Mouse (Mus musculus) spleen, adult 2 months (tissue): Measurements from ENCODE around the gene Lrmda.

Source experiments
- CTCF ChIP-seq: fragments of 200-500 bp; IDR thresholded peaks from 2 replicates; pipeline ENCODE4 v1.5.1; 2011; ENCODE audit warnings: mild to moderate bottlenecking, inconsistent platforms; ENCODE audit not compliant: insufficient read depth, insufficient read length, insufficient replicate concordance; ENCODE audit errors: extremely low read depth
- POLR2A ChIP-seq: fragments of 200-500 bp; IDR thresholded peaks from 2 replicates; pipeline ENCODE4 v1.6.1; 2011; ENCODE audit warnings: low read depth, low read length, inconsistent platforms

DNA sequence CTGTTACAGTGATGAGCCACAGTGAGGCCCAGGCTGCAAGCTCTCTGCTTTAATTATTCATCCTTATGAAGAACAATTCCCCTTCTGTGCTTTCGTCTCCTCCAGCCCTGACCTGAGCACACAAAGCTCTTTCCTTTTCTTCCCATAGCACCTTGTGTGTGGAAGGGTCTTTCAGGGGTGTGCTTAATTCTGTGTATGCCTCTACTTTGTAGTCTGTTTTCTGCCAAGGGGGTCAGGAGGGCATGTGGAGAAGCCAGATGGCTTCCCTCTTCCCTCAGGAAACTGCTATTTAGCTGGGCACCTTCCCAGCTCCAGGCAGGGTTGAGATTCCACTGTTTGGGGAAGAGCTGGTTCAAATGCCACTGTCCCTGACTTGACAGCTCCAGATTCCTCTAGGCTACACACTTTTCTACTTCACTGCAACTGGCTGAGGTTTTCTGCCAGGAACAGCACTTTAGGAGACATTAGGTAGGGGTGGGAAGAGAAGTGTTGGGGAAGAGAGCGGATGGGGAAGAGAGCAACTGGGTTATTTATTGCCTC, 995.3 kb downstream of the Lrmda start:
- no peak for TF ChIP-seq POLR2A
- no peak for TF ChIP-seq CTCF
